ENCODE assay signal across 12 mouse cellular contexts in the genomic region with DNA sequence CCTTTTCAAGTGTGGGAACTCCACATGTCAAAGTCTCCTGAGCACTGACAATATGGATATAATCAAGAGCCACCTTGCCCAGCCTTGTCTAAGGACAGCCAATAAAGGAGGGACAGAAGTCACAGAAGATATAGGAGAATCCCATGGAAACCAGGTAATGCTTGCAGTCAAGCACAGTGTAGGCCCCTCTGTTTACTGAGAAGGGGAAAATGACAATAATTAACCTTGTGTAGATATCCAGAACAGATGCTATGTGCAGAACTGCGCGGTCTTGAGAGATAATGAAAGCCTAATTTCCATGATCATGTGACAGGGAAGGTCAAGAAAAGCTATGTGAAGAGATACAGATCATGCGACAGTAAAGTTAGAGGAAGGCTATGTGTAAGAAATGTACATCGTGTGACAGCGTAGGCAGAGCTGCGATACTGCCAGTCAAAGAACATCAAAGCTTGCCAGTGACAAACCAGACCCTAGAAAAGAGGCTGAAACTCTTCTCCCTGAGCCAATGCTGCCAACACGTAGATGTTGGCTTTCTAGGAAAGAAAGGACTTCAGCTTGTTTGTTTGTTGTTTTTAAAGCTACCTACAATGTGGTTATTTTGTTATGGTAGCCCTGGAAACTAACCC.
"Had no signal": no experiment of that assay in that cellular context is flagged by ENCODE, and none has a peak within 500 bp of the region (broad histone marks: within the 10 kb centered on the region; RNA-seq: fewer than 3 reads in every experiment).

No protein-coding gene starts in this region.

- H3K4me2 ChIP-seq: limb, embryonic 12.5 days; neural tube, embryonic 15.5 days had no signal

- ATAC-seq: lung, postnatal 0 days had no signal

- H3K4me1 ChIP-seq: neural tube, embryonic 15.5 days had no signal

- DNase-seq: kidney, adult 18-20 months; kidney, postnatal 10 days; kidney, postnatal 4 days; lung, adult 2 months; lung, postnatal 36 days; thymus, postnatal 4 days had no signal

- H3K36me3 ChIP-seq: limb, embryonic 12.5 days; neural tube, embryonic 15.5 days had no signal

- H3K27ac ChIP-seq: layer of hippocampus, adult 2 months; limb, embryonic 12.5 days; neural tube, embryonic 15.5 days; stomach, postnatal 0 days had no signal

- H3K9me3 ChIP-seq: limb, embryonic 12.5 days; neural tube, embryonic 15.5 days had no signal

- H3K27me3 ChIP-seq: limb, embryonic 12.5 days; neural tube, embryonic 15.5 days had no signal

- H3K9ac ChIP-seq: limb, embryonic 12.5 days; neural tube, embryonic 15.5 days had no signal

- H3K4me3 ChIP-seq: layer of hippocampus, adult 2 months; limb, embryonic 12.5 days; myocyte; neural tube, embryonic 15.5 days had no signal
